Mouse (Mus musculus): Measurements from ENCODE around the gene Gm45623. TPM values are rescaled to one million over a fixed set of nuclear protein-coding genes. Genes with fewer than 3 reads are reported as not detected.

The Gm45623 gene
- polyA plus RNA-seq, 1 experiment = 0.04 TPM

DNA sequence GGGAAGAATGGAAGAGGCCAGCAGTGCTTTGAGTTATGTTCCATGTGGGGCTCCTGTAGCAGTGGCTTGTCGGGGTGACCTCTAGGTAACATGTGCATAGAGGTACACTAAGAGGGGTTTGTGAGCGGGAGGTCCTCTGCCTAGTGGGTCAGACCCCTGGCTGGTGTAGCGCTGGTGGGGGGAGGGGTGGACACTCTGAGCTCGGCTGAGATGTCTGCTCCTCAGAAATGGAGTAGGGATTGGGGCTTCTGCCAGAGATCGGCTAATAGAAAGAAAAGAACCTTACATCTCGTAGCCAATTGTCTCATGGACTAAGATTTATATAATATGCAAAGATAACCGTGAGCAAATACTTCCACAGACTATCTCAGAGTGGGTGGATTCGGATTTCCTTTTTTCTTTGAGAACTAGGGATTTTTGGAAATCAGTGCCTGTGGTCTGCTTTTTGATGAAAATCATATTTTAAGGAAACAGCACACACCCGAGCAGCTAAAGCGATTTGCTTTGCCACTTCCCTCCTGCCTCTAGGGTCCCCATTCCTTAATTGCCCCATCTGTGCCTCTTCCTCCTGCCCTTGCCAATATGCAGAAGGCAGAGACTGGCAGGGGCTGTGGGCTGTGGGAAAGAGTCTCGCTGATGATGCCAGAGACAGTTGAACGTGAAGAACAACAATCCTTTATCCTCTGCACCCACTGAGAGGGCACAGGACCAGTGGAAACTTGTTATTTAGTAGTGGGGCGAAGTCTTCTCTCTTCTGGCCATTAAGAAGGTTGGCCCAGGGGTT is 9.0 kb upstream of the Gm45623 start:
- no peak for TF ChIP-seq CEBPB (IDR thresholded peaks at IDR 0.05; ENCODE audit: low read depth)
- no peak for TF ChIP-seq MYOG (IDR thresholded peaks at IDR 0.05; ENCODE audit: control insufficient read depth, extremely low read depth, insufficient read length)
- Histone ChIP-seq H3K79me3 (ENCODE audit: low read depth) (no peaks in the 10 kb centered on the region), H3K79me2 (ENCODE audit: control insufficient read depth, insufficient read depth) (no peaks in the 10 kb centered on the region), H3K4me3 (ENCODE audit: insufficient read depth, poor library complexity, severe bottlenecking) (no peak overlapping the region), H3K36me3 (ENCODE audit: control insufficient read depth, insufficient read depth) (no peaks in the 10 kb centered on the region), H3K27me3 (ENCODE audit: control insufficient read depth, insufficient read depth, insufficient read length) (no peaks in the 10 kb centered on the region), H3ac (ENCODE audit: control insufficient read depth, insufficient read length, low read depth) (no peak overlapping the region)

DNA sequence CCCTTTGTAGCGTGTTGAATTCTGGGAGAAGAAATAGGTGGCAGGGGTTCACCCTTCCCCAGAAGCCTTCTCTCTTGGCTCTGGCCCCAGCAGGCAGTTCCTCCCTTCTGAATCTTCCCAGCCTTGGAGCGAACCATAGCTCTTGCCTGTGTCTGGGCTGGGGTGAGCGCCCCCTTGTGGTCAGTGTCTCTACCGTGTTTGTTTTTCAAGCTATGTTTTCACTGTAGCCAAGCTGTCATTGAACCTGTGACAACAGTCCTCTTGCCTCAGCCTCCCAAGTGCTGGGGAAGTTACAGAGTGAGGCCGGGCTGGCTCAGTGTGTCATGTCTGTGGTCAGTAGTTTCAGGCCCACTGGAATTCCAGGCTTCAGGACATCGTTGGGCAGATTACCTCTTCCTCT is 4.9 kb upstream of the Gm45623 start:
- H3K36me3 ChIP-seq (ENCODE audit: control insufficient read depth, insufficient read depth) = no peaks in the 10 kb centered on the region
- no peak overlapping the region for H3ac ChIP-seq (ENCODE audit: control insufficient read depth, insufficient read length, low read depth)
- H3K4me3 ChIP-seq (ENCODE audit: insufficient read depth, poor library complexity, severe bottlenecking) = no peak overlapping the region
- no peaks in the 10 kb centered on the region for H3K79me2 ChIP-seq (ENCODE audit: control insufficient read depth, insufficient read depth)
- no peaks in the 10 kb centered on the region for H3K79me3 ChIP-seq (ENCODE audit: low read depth)
- H3K27me3 ChIP-seq (ENCODE audit: control insufficient read depth, insufficient read depth, insufficient read length) = no peaks in the 10 kb centered on the region
- TF ChIP-seq USF1 (IDR thresholded peaks at IDR 0.05; ENCODE audit: low read depth) (no peak), MAX (IDR thresholded peaks at IDR 0.05) (no peak), MYOG (IDR thresholded peaks at IDR 0.05; ENCODE audit: control insufficient read depth, extremely low read depth, insufficient read length) (no peak), CEBPB (IDR thresholded peaks at IDR 0.05; ENCODE audit: low read depth) (no peak), CTCF (IDR thresholded peaks at IDR 0.05; ENCODE audit: control insufficient read depth, insufficient read depth, insufficient read length) (peak; percentile 39)

DNA sequence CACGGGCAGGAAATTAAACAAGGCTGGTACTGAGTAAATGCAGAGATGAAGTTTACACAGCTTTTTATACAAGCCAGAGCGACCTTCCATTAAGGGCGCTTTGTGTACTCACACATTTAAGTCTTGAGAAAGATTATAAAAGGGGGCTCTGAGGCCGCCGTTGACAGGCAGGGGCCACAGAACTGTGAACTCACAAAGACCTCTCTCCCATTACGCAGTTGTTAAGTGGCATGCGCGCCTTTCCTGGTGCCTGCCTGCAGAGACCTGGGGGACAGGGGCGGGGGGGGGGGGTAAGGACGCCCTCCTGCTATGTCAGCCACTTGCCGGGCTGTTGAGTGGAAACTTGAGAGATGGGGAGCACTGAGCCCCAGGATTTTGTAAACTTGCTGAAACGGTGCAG is 3.6 kb upstream of the Gm45623 start:
- TF ChIP-seq USF1 (IDR thresholded peaks at IDR 0.05; ENCODE audit: low read depth) (no peak), CTCF (IDR thresholded peaks at IDR 0.05; ENCODE audit: control insufficient read depth, insufficient read depth, insufficient read length) (no peak), MYOD1 (IDR thresholded peaks at IDR 0.05; ENCODE audit: control insufficient read depth, insufficient read length, low read depth) (no peak), MYOG (IDR thresholded peaks at IDR 0.05; ENCODE audit: control insufficient read depth, extremely low read depth, insufficient read length) (no peak), FOSL1 (IDR thresholded peaks at IDR 0.05; ENCODE audit: insufficient read depth, low read length, poor library complexity, severe bottlenecking) (no peak), CEBPB (IDR thresholded peaks at IDR 0.05; ENCODE audit: low read depth) (no peak), MAX (IDR thresholded peaks at IDR 0.05) (no peak)
- Histone ChIP-seq H3K27me3 (ENCODE audit: control insufficient read depth, insufficient read depth, insufficient read length) (no peaks in the 10 kb centered on the region), H3K4me3 (ENCODE audit: insufficient read depth, poor library complexity, severe bottlenecking) (no peak overlapping the region), H3K36me3 (ENCODE audit: control insufficient read depth, insufficient read depth) (no peaks in the 10 kb centered on the region), H3ac (ENCODE audit: control insufficient read depth, insufficient read length, low read depth) (no peak overlapping the region), H3K79me3 (ENCODE audit: low read depth) (no peaks in the 10 kb centered on the region), H3K79me2 (ENCODE audit: control insufficient read depth, insufficient read depth) (no peaks in the 10 kb centered on the region)

DNA sequence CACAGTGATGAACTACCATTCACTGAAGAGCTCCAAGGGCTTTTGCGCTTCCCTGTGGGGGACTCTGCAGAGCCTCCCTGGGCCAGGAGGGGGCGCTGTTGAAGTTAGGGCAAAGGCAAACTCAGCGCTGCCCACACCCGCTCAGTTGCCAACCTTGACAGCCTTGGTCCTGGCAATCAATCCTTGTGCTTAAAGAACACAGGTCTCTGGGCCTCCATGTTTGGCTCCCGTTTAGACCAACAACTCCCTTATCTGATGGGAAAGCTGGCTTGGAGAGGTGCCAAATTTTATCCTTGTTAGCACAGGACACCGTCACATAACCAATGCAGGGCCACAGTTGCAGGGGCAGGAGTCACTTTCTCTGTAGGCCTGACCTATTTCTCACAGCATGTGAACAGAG is 2.2 kb upstream of the Gm45623 start:
- Histone ChIP-seq H3K36me3 (ENCODE audit: control insufficient read depth, insufficient read depth) (no peaks in the 10 kb centered on the region), H3K4me3 (ENCODE audit: insufficient read depth, poor library complexity, severe bottlenecking) (no peak overlapping the region), H3ac (ENCODE audit: control insufficient read depth, insufficient read length, low read depth) (no peak overlapping the region), H3K27me3 (ENCODE audit: control insufficient read depth, insufficient read depth, insufficient read length) (no peaks in the 10 kb centered on the region), H3K79me2 (ENCODE audit: control insufficient read depth, insufficient read depth) (no peaks in the 10 kb centered on the region), H3K79me3 (ENCODE audit: low read depth) (no peaks in the 10 kb centered on the region)
- TF ChIP-seq MAX (IDR thresholded peaks at IDR 0.05) (no peak), USF1 (IDR thresholded peaks at IDR 0.05; ENCODE audit: low read depth) (no peak), CTCF (IDR thresholded peaks at IDR 0.05; ENCODE audit: control insufficient read depth, insufficient read depth, insufficient read length) (no peak), CEBPB (IDR thresholded peaks at IDR 0.05; ENCODE audit: low read depth) (no peak)

DNA sequence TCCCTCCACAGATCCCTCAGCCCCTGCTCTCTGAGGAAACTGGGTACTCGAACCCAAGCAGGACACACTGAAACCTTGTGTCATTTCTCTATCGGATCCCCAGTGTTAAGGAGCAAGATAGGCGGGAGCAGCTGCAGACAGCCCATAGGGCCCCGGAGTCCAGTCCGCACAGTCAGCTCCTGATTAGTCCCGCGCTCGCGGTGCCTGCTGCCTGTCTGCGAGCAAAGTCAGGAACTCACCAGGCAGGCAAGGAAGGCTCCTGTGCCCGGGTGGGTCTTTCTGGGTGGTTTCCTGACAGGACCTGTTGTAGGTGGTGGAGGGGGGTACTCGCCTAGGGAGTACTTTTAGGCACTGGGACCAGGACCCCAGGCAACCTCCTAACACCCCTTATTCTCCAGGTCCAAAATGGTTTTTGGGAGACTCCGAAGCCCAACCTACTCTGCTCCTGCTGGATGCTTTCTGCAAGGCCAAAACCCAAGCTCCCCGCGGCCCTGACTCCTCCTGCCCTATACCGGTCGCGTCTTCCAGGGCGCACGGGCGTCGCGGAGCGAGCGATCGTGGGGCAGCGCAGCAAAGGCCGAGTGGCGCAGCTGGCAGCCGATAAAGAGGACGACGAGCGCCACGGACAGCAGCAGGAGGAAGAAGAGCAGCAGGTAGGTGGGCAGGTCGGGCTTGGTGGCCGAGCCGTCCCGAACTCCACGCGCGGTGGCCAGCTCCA is 994 bp downstream of the Gm45623 start:
- TF ChIP-seq MYOD1 (IDR thresholded peaks at IDR 0.05; ENCODE audit: control insufficient read depth, insufficient read length, low read depth) = no peak
- no peak for TF ChIP-seq MYOG (IDR thresholded peaks at IDR 0.05; ENCODE audit: control insufficient read depth, extremely low read depth, insufficient read length)
- TF ChIP-seq CTCF (IDR thresholded peaks at IDR 0.05; ENCODE audit: control insufficient read depth, insufficient read depth, insufficient read length) = no peak
- no peak for TF ChIP-seq USF1 (IDR thresholded peaks at IDR 0.05; ENCODE audit: low read depth)
- no peak for TF ChIP-seq CEBPB (IDR thresholded peaks at IDR 0.05; ENCODE audit: low read depth)
- Histone ChIP-seq H3K4me3 (ENCODE audit: insufficient read depth, poor library complexity, severe bottlenecking) (no peak overlapping the region), H3K79me2 (ENCODE audit: control insufficient read depth, insufficient read depth) (no peaks in the 10 kb centered on the region), H3K36me3 (ENCODE audit: control insufficient read depth, insufficient read depth) (no peaks in the 10 kb centered on the region), H3K27me3 (ENCODE audit: control insufficient read depth, insufficient read depth, insufficient read length) (no peaks in the 10 kb centered on the region), H3K79me3 (ENCODE audit: low read depth) (no peaks in the 10 kb centered on the region), H3ac (ENCODE audit: control insufficient read depth, insufficient read length, low read depth) (no peak overlapping the region)

DNA sequence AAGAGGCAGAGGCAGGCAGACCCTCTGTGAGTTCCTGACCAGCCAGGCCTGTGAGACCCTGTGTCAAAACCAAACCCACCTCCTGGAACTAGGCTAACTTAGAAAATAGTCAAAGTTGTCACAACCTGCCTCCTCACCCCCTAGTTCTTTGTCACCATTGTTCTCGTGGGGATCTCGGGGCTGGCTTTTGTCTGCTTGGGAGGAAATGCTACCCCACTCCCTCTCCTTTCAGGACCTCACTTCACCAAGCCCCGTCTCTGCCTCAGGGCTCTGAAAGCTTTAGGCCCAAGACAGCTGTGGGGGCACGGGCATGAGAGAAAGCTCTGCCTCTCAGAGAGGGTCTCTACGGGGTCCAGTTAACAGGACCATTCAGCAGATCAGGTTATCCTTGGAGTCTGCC is 1.9 kb downstream of the Gm45623 start:
- TF ChIP-seq FOSL1 (IDR thresholded peaks at IDR 0.05; ENCODE audit: insufficient read depth, low read length, poor library complexity, severe bottlenecking) (no peak), CTCF (IDR thresholded peaks at IDR 0.05; ENCODE audit: control insufficient read depth, insufficient read depth, insufficient read length) (no peak), USF1 (IDR thresholded peaks at IDR 0.05; ENCODE audit: low read depth) (no peak), MAX (IDR thresholded peaks at IDR 0.05) (no peak), CEBPB (IDR thresholded peaks at IDR 0.05; ENCODE audit: low read depth) (no peak), MYOD1 (IDR thresholded peaks at IDR 0.05; ENCODE audit: control insufficient read depth, insufficient read length, low read depth) (no peak), MYOG (IDR thresholded peaks at IDR 0.05; ENCODE audit: control insufficient read depth, extremely low read depth, insufficient read length) (no peak)
- H3ac ChIP-seq (ENCODE audit: control insufficient read depth, insufficient read length, low read depth) = no peak overlapping the region
- no peaks in the 10 kb centered on the region for H3K79me2 ChIP-seq (ENCODE audit: control insufficient read depth, insufficient read depth)
- H3K4me3 ChIP-seq (ENCODE audit: insufficient read depth, poor library complexity, severe bottlenecking) = no peak overlapping the region
- no peaks in the 10 kb centered on the region for H3K36me3 ChIP-seq (ENCODE audit: control insufficient read depth, insufficient read depth)
- H3K27me3 ChIP-seq (ENCODE audit: control insufficient read depth, insufficient read depth, insufficient read length) = no peaks in the 10 kb centered on the region
- H3K79me3 ChIP-seq (ENCODE audit: low read depth) = no peaks in the 10 kb centered on the region
